Mouse (Mus musculus) lung, embryonic 14.5 days (tissue): Measurements from ENCODE around the gene Hsh2d. TPM values are rescaled to one million over a fixed set of nuclear protein-coding genes. Genes with fewer than 3 reads are reported as not detected.

ENCODE experiments used
- ATAC-seq: fragments of 200-750 bp; cut with Nextera tagmentation; 2 replicates; pipeline ENCODE4 v1.8.0; 2017; ENCODE audit warnings: mild to moderate bottlenecking, moderate TSS enrichment, moderate library complexity; ENCODE audit not compliant: insufficient read depth
- DNase-seq: peaks from one replicate; pipeline ENCODE4 v3.0.0-alpha.2; 2015
- H3K27ac ChIP-seq: fragments of 300-500 bp; sonication (generic); 2 replicates; pipeline ENCODE4 v1.5.1; 2014; ENCODE audit warnings: low read depth, mild to moderate bottlenecking, moderate library complexity
- H3K27me3 ChIP-seq: fragments of 300-500 bp; sonication (generic); 2 replicates; pipeline ENCODE4 v1.6.1; 2014; ENCODE audit warnings: low read length, control low read depth; ENCODE audit not compliant: insufficient read depth
- H3K36me3 ChIP-seq: fragments of 300-500 bp; sonication (generic); 2 replicates; pipeline ENCODE4 v1.6.1; 2014; ENCODE audit warnings: control low read depth; ENCODE audit not compliant: insufficient read depth
- H3K4me1 ChIP-seq: fragments of 300-500 bp; sonication (generic); 2 replicates; pipeline ENCODE4 v1.6.1; 2014; ENCODE audit warnings: antibody characterized with exemption, control low read depth; ENCODE audit not compliant: insufficient read depth
- H3K4me2 ChIP-seq: fragments of 300-500 bp; sonication (generic); 2 replicates; pipeline ENCODE4 v1.6.1; 2014; ENCODE audit warnings: mild to moderate bottlenecking
- H3K4me3 ChIP-seq: fragments of 300-500 bp; sonication (generic); 2 replicates; pipeline ENCODE4 v1.5.1; 2014; ENCODE audit warnings: low read depth, low read length
- H3K9ac ChIP-seq: fragments of 300-500 bp; sonication (generic); 2 replicates; pipeline ENCODE4 v1.6.1; 2014
- H3K9me3 ChIP-seq: fragments of 300-500 bp; sonication (generic); 2 replicates; pipeline ENCODE4 v1.6.1; 2016; ENCODE audit warnings: low read depth, low read length, control low read depth
- CTCF ChIP-seq: IDR thresholded peaks from 2 replicates; pipeline ENCODE4 v1.5.1; 2016; ENCODE audit warnings: antibody characterized with exemption, low read depth
- WGBS: fragments of 180-500 bp; shearing (Covaris S2); extraction: QIAGEN DNeasy Blood & Tissue Kit; methylation state at CpG from one replicate; pipeline ENCODE4 v1.1.7; 2014; 5-methylcytosine and 5-hydroxymethylcytosine counted together
- polyA plus RNA-seq: library from polyadenylated mRNA; unstranded; fragments of >200 nt; fragmentation: Nextera tagmentation; extraction: Ambion mirVana; gene quantifications from 2 replicates; pipeline ENCODE4 v1.2.1, GENCODE M21; 2014

The Hsh2d gene
- polyA plus RNA-seq, 1 experiment from 2014 or later: 0.51 TPM

DNA sequence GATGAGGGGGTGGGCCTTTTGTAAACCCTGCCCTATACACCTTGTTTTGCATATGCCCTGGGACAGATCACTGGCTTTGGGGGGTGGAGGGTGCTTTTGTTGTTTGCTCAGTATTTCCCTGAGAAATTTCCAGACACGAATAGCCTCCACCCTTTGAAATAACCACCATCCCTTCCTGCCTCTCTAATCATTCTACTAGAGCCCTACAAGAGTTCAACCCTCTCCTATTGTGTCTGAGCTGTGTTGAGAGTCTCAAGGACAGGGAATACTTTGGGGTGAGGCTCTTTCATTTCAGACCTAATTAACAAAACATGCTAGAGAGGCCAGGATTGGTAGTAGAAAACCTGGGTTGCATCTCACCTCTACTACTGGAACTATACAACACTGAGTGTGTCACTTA is 40.4 kb upstream of the Hsh2d start:
- H3K4me1 ChIP-seq: no peaks in the 10 kb centered on the region
- no peak overlapping the region for H3K9ac ChIP-seq
- 83% methylated on average over 1 of the region's 1 CpGs for WGBS
- no peak overlapping the region for H3K4me3 ChIP-seq
- H3K4me2 ChIP-seq: no peak overlapping the region
- H3K27ac ChIP-seq: no peak overlapping the region
- DNase-seq (no peak), ATAC-seq (no peak)
- H3K9me3 ChIP-seq: no peaks in the 10 kb centered on the region
- no peaks in the 10 kb centered on the region for H3K27me3 ChIP-seq
- H3K36me3 ChIP-seq: peaks cover 90% of the 10 kb centered on the region
- TF ChIP-seq CTCF: no peak

DNA sequence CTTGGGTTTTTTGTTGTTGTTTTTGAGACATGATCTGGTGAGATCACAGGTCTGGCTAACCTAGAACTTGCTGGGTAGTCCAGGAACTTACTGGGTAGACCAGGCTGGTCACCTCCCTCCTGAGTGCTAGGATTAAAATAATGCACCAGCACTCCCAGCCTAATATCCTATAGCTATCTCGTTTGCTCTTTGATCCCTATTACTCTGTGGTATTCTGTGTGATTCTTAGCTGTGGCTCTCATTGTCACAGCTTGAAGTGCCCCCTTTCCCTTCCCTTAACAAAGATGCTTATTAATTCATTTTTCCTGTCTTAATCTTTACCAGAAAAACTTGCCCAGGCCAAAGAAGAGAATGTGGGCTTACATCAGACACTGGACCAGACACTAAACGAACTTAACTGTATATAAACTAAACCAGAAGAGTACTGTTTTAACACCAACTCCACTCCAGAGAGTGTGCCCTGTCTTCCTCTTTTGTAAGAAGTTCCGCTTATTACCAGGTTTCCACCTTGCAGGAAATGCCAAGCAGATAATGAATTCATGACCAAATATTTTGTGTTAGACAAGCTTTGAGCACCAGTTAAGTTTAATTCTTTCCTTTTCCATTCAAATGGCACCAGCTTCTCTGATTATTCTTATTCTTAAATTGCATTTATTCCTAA is 37.9 kb upstream of the Hsh2d start:
- no peak overlapping the region for H3K4me2 ChIP-seq
- peaks cover 70% of the 10 kb centered on the region for H3K36me3 ChIP-seq
- ATAC-seq (no peak), DNase-seq (no peak)
- no peak overlapping the region for H3K9ac ChIP-seq
- no peaks in the 10 kb centered on the region for H3K9me3 ChIP-seq
- no peak overlapping the region for H3K4me3 ChIP-seq
- 87% methylated on average over 3 of the region's 3 CpGs for WGBS
- no peak overlapping the region for H3K27ac ChIP-seq
- H3K27me3 ChIP-seq: no peaks in the 10 kb centered on the region
- no peak for TF ChIP-seq CTCF
- no peaks in the 10 kb centered on the region for H3K4me1 ChIP-seq

DNA sequence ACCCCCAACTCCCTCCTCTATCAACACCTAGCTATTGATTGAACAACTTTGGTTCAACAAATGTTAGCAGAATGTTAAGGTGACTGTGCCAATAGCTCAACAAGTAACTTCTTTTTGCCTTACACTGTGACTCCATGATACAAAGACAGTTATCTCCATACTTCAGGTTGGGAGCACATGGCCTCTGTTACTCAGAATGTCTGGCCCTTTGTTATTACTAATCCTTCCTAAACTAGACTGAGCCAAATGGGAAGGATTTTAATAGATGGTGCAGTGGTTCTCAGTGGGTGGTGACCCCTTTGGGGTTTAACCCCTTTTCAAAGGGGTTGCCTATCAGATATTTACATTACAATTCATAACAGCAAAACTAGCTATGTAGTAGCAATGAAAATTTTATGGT is 36.1 kb upstream of the Hsh2d start:
- H3K4me1 ChIP-seq: no peaks in the 10 kb centered on the region
- no peak overlapping the region for H3K4me3 ChIP-seq
- no peak overlapping the region for H3K27ac ChIP-seq
- DNase-seq (no peak), ATAC-seq (no peak)
- H3K4me2 ChIP-seq: no peak overlapping the region
- no peaks in the 10 kb centered on the region for H3K9me3 ChIP-seq
- H3K36me3 ChIP-seq: peaks cover 52% of the 10 kb centered on the region
- no peaks in the 10 kb centered on the region for H3K27me3 ChIP-seq
- no peak overlapping the region for H3K9ac ChIP-seq
- TF ChIP-seq CTCF: no peak

DNA sequence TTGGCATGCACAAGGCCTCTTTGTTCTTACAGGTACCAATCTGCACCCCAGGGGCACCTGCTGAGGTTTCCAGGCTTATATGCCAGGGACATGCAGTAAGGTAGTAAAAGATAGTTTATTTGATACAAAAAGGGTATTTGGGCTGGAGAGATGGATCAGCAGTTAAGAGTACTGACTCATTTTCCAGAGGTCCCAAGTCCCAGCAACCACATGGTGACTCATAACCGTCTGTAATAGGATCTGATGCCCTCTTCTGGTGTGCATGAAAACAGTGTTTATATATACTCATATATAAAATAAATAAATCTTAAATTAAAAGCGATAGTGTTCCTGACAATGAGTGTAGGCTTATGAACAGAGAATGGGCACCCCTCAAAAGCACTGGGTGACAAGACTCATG is 31.3 kb upstream of the Hsh2d start:
- peaks cover 6% of the 10 kb centered on the region for H3K4me1 ChIP-seq

DNA sequence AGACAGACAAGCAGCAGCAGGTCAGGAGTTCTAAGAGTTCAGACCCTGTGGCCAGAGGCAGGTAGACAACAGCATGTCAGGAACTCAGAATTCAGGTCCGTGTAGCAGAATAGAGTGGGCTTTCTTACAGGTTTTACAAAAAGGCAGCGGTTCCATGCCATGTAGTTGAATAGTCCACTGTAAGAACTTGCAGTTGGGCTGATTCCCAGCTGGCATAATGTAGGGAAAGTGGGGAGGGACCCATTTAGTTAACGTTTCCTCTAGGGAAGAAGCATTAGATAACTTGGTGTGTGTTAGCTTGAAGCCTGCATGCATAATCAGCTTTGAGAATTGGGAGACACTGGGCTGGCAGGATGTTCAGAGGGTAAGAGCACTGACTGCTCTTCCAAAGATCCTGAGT is 30.7 kb upstream of the Hsh2d start:
- Histone ChIP-seq H3K27ac (no peak overlapping the region), H3K4me3 (no peak overlapping the region), H3K27me3 (no peaks in the 10 kb centered on the region), H3K4me2 (no peak overlapping the region), H3K9ac (no peak overlapping the region), H3K4me1 (peaks cover 6% of the 10 kb centered on the region), H3K36me3 (peaks cover 7% of the 10 kb centered on the region), H3K9me3 (no peaks in the 10 kb centered on the region)
- no peak for TF ChIP-seq CTCF
- no peak for ATAC-seq
- no peak for DNase-seq
- 75% methylated on average over 3 of the region's 3 CpGs for WGBS

More for the DNA sequence above, 31.3 kb upstream of the Hsh2d start:
- no peak overlapping the region for H3K4me3 ChIP-seq
- WGBS: 61% methylated on average over 2 of the region's 2 CpGs
- no peak overlapping the region for H3K9ac ChIP-seq
- H3K27ac ChIP-seq: no peak overlapping the region
- no peak for TF ChIP-seq CTCF
- no peak for ATAC-seq
- no peaks in the 10 kb centered on the region for H3K27me3 ChIP-seq
- H3K9me3 ChIP-seq: no peaks in the 10 kb centered on the region
- DNase-seq: no peak
- no peak overlapping the region for H3K4me2 ChIP-seq
- peaks cover 11% of the 10 kb centered on the region for H3K36me3 ChIP-seq

DNA sequence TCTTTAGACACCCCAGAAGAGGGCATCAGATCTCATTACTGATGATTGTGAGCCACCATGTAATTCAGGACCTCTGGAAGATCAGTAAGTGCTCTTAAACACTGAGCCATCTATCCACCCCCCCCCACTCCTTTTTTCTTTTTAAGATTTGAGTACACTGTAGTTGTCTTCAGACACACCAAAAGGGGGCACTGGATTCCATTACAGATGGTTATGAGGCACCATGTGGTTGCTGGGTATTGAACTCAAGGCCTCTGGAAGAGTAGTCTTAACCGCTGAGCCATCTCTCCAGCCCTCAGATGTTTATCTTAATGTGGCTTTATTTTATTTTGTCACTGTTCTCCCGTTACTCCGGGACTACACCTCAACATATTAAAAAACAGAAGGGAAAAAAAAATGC is 29.4 kb upstream of the Hsh2d start:
- ATAC-seq (no peak), DNase-seq (no peak)
- Histone ChIP-seq H3K4me3 (peak overlapping the region; percentile 37), H3K36me3 (peaks cover 5% of the 10 kb centered on the region; the same call in 1 of the 2 replicates), H3K4me1 (peaks cover 6% of the 10 kb centered on the region), H3K9ac (peak overlapping the region; percentile 44; the same call in 1 of the 2 replicates), H3K27ac (0 out of 2 replicates have a peak overlapping the region, but pooled peaks have one; percentile 78), H3K4me2 (peak overlapping the region; percentile 72), H3K9me3 (no peaks in the 10 kb centered on the region), H3K27me3 (no peaks in the 10 kb centered on the region)
- no peak; the same call in 1 of the 2 replicates for TF ChIP-seq CTCF
- 59% methylated on average over 3 of the region's 3 CpGs for WGBS

DNA sequence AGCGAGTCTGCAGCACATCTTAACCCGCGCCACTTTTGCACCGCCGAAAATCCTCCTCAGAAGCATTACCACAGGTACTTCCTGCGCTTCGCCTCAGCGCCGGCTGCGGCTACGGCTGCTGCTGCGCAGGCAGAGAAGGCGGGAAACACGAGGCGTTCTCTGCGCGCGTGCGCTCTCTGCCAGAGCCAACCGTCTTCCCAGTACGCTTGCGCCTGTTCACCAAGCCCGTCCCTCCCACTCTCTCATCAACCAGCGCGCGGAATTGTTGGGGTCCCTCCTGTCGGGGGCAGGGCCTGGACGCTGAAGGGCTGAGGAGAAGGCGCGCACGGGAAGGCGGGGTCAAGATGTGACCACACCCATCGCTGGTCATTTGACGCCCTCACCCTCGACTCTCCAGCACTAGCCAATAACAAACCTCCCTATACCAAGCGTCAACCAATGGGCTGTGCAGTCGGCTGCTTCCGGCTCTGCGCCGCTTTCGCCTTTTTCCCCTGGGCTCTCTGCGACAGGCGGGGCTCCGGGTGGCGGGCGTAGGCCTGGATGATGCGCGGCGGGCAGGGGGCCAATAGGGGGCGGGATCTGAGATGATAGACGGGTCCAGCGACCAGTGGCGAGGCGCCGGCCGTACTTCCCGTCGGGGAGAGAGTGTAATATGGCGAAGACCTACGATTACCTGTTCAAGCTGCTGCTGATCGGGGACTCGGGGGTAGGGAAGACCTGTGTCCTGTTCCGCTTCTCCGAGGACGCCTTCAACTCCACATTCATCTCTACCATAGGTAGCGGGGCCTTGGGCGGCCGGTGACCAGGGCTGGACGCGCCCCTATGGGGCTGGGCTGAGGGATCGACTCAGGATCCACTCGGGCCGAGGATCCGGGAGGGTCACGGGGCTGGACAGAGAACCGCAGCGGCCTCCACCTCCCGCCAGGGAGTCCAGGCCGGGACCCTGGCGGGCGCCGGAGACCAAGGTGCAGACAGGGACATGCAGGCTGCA is 28.4 kb upstream of the Hsh2d start, which contains the start of gene Rab8a:
Rab8a (plus strand) TSS at position 494 of the 991 bp plus-strand sequence.
- no peaks in the 10 kb centered on the region for H3K9me3 ChIP-seq
- peak within 1 kb of the TSS; percentile 95 for H3K4me3 ChIP-seq
- H3K36me3 ChIP-seq: peaks cover 10% of the 10 kb centered on the region; the same call in 1 of the 2 replicates
- H3K27ac ChIP-seq: peak within 1 kb of the TSS; percentile 78; the same call in 1 of the 2 replicates
- TF ChIP-seq CTCF: no peak; the same call in 1 of the 2 replicates
- H3K4me1 ChIP-seq: peaks cover 6% of the 10 kb centered on the region
- no peaks in the 10 kb centered on the region for H3K27me3 ChIP-seq
- DNase-seq: peak; percentile 99
- ATAC-seq: peak; percentile 99
- WGBS: under 1% methylated on average over 79 of the region's 82 CpGs
- H3K9ac ChIP-seq: peak within 1 kb of the TSS; percentile 94
- H3K4me2 ChIP-seq: peak within 1 kb of the TSS; percentile 83
